Mouse (Mus musculus) T-helper 17 cell (primary cell): ENCODE measurements around the gene Arhgap10.

Experiments used
- in situ Hi-C, 2 experiments: fragments of 300-600 bp; cut with MboI, MseI; formaldehyde crosslinking; loops; 1 replicate in 1 of 2; 2 replicates in 1 of 2; pipeline ENCODE4 v1.15.1; 2025; ENCODE audit warnings: high pct_unique_total_duplicates in 2 of 2

Gene Arhgap10

GRCm38 (mm10) chr8:77365990-77366389, 151.8 kb downstream of the Arhgap10 start:
- in situ Hi-C loops, result loop anchor here in 1 of 2 experiments (5.0 kb wide), 1 partner anchor 51 kb away; no protein-coding TSS in a partner anchor

GRCm38 (mm10) chr8:77364472-77364871, 153.3 kb downstream of the Arhgap10 start:
- in situ Hi-C loops, result no loop called here

GRCm38 (mm10) chr8:77360853-77361252, 156.9 kb downstream of the Arhgap10 start:
- in situ Hi-C loops, result no loop called here

- in situ Hi-C loops, result no loop called here
These were observed 157.3 kb downstream of the Arhgap10 start for GRCm38 (mm10) chr8:77360423-77360822.

- in situ Hi-C loops, result no loop called here
These were observed 160.6 kb downstream of the Arhgap10 start for GRCm38 (mm10) chr8:77357126-77357525.

- in situ Hi-C loops, result no loop called here
These were observed 162.4 kb downstream of the Arhgap10 start for GRCm38 (mm10) chr8:77355344-77355743.

GRCm38 (mm10) chr8:77354189-77354588, 163.6 kb downstream of the Arhgap10 start:
- in situ Hi-C loops, result no loop called here

- in situ Hi-C loops, result no loop called here
These were observed 166.4 kb downstream of the Arhgap10 start for GRCm38 (mm10) chr8:77351177-77351860.

- in situ Hi-C loops, result no loop called here
These were observed 167.5 kb downstream of the Arhgap10 start for GRCm38 (mm10) chr8:77350121-77350777.

GRCm38 (mm10) chr8:77343916-77344315, 173.8 kb downstream of the Arhgap10 start:
- in situ Hi-C loops, result no loop called here

- in situ Hi-C loops, result no loop called here
These were observed 174.4 kb downstream of the Arhgap10 start for GRCm38 (mm10) chr8:77343335-77343734.

- in situ Hi-C loops, result no loop called here
These were observed 175.6 kb downstream of the Arhgap10 start for GRCm38 (mm10) chr8:77342144-77342543.

GRCm38 (mm10) chr8:77341329-77341728, 176.4 kb downstream of the Arhgap10 start:
- in situ Hi-C loops, result no loop called here

GRCm38 (mm10) chr8:77340046-77340747, 177.6 kb downstream of the Arhgap10 start:
- in situ Hi-C loops, result no loop called here

GRCm38 (mm10) chr8:77337272-77337671, 180.5 kb downstream of the Arhgap10 start:
- in situ Hi-C loops, result no loop called here

- in situ Hi-C loops, result no loop called here
These were observed 186.6 kb downstream of the Arhgap10 start for GRCm38 (mm10) chr8:77331180-77331579.

- in situ Hi-C loops, result no loop called here
These were observed 187.4 kb downstream of the Arhgap10 start for GRCm38 (mm10) chr8:77330304-77330703.

- in situ Hi-C loops, result loop anchor here in 1 of 2 experiments (10.0 kb wide), 1 partner anchor 745 kb away; no protein-coding TSS in a partner anchor
These were observed 188.0 kb downstream of the Arhgap10 start for GRCm38 (mm10) chr8:77329783-77330182.

GRCm38 (mm10) chr8:77328473-77328872, 189.3 kb downstream of the Arhgap10 start:
- in situ Hi-C loops, result loop anchor here in 1 of 2 experiments (10.0 kb wide), 1 partner anchor 744 kb away; no protein-coding TSS in a partner anchor

GRCm38 (mm10) chr8:77327326-77327725, 190.4 kb downstream of the Arhgap10 start:
- in situ Hi-C loops, result loop anchor here in 1 of 2 experiments (10.0 kb wide), 1 partner anchor 743 kb away; no protein-coding TSS in a partner anchor

- in situ Hi-C loops, result loop anchor here in 1 of 2 experiments (10.0 kb wide), 1 partner anchor 738 kb away; no protein-coding TSS in a partner anchor
These were observed 195.0 kb downstream of the Arhgap10 start for GRCm38 (mm10) chr8:77322727-77323126.

- in situ Hi-C loops, result loop anchor here in 1 of 2 experiments (10.0 kb wide), 1 partner anchor 737 kb away; no protein-coding TSS in a partner anchor
These were observed 195.9 kb downstream of the Arhgap10 start for GRCm38 (mm10) chr8:77321901-77322300.
